Mouse (Mus musculus): ENCODE measurements around the gene Chn1.

The Chn1 gene

DNA sequence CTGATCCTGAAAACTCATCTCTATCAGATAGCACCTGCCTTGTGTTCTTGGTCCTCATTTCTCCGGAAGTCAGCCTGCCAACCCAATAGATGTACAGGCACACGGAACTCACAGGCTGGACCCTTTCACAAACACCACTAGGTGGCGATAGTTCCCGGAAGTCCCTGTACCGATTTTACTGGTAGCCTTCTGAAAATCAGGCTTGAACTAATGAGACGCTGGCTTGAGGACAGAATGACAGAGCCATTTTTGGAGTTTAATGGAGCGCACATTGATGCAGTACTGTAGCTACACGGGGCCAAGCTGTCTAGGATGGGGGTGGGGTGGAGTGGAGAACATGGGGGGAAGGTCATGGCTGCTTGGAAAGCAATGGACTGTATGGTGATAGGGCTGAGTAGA lies 213.5 kb downstream of the Chn1 start:
- DNase-seq (ENCODE audit: low read depth, low spot score): peak; percentile 90

DNA sequence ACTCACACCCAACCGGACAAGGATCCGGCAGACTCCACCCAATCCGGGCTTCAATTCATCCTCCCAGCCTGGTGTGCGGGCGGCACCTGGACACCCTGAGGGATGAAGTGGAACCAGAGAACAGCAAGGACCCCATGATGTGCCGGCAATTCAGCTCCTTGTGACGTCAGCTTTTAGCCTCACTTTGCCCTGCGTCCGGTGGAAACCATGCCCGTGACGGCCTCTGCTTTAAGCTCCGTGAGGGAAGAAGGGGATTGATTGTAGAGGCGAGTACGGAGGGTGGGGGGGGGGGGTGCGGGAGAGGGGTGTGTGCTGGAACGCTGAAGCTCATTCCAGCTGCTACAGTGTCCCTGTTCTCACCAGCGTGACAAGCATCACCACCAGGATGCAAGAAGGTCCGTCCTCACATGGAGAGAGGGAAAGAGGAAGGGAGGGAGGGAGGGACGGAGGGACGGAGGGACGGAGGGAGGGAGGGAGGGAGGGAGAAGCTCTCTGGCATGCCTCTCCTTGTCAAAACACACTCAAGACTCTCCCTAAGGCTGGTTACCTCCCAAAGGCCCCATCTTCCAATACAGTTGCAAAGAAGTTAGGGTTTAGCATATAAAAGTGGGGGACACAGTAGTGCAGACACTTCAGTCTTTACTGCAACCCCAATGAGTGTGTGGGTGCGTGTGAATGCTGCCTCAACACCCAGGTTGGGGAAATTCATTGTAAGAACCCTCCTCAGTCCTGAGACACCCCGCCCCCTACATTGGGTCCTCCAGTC lies 214.1 kb downstream of the Chn1 start:
- peak; percentile 72 for DNase-seq (ENCODE audit: low read depth, low spot score)

All from R1 (cell line).